Mouse (Mus musculus) CH12.LX (cell line): Measurements from ENCODE around the gene Exoc7.

Experiments used
- CTCF ChIP-seq, 2 experiments: IDR thresholded peaks in 1 of 2; conservative IDR thresholded peaks in 1 of 2; 2 replicates each; pipeline ENCODE4 v1.5.1; 2011 to 2012; ENCODE audit warnings: low read depth in 2 of 2, low read length in 2 of 2, improper control_type of control experiment in 1 of 2, inconsistent platforms in 1 of 2, mild to moderate bottlenecking in 1 of 2, moderate library complexity in 1 of 2
- EP300 ChIP-seq: IDR thresholded peaks from 2 replicates; pipeline ENCODE4 v1.6.1; 2011; ENCODE audit warnings: low read length, improper control_type of control experiment
- JUND ChIP-seq: conservative IDR thresholded peaks from 2 replicates; pipeline ENCODE4 v1.6.1; 2011; ENCODE audit warnings: low read depth, low read length, improper control_type of control experiment
- KAT2A ChIP-seq: IDR thresholded peaks from 2 replicates; pipeline ENCODE4 v1.6.1; 2012; ENCODE audit warnings: low read length, improper control_type of control experiment, inconsistent platforms; ENCODE audit not compliant: insufficient replicate concordance
- MXI1 ChIP-seq: IDR thresholded peaks from 2 replicates; pipeline ENCODE4 v1.6.1; 2011; ENCODE audit warnings: mild to moderate bottlenecking, low read depth, low read length, improper control_type of control experiment
- RAD21 ChIP-seq: IDR thresholded peaks from 2 replicates; pipeline ENCODE4 v1.6.1; 2011; ENCODE audit warnings: low read depth, mild to moderate bottlenecking, low read length, improper control_type of control experiment, moderate library complexity
- ZC3H11A ChIP-seq: IDR thresholded peaks from 2 replicates; pipeline ENCODE4 v1.6.1; 2012; ENCODE audit warnings: low read depth, mild to moderate bottlenecking, inconsistent platforms, low read length, improper control_type of control experiment
- ZKSCAN1 ChIP-seq: IDR thresholded peaks from 2 replicates; pipeline ENCODE4 v1.6.1; 2012; ENCODE audit warnings: low read depth, inconsistent platforms, low read length, improper control_type of control experiment, borderline replicate concordance

GRCm38 (mm10) chr11:116333526-116334416 is 26.7 kb upstream of the Exoc7 start:
- no peak for TF ChIP-seq ZKSCAN1
- TF ChIP-seq CTCF (conservative IDR thresholded peaks at IDR 0.05 in 1 of 2, IDR thresholded peaks at IDR 0.05 in 1 of 2; ENCODE audit: low read depth in 2 of 2, low read length in 2 of 2): no peak
- TF ChIP-seq MXI1: no peak
- TF ChIP-seq RAD21: no peak
- TF ChIP-seq JUND: no peak
- TF ChIP-seq EP300: no peak
- TF ChIP-seq ZC3H11A: no peak
- no peak for TF ChIP-seq KAT2A
